Mouse (Mus musculus): Measurements from ENCODE around the gene Camta1. TPM values are rescaled to one million over a fixed set of nuclear protein-coding genes. Genes with fewer than 3 reads are reported as not detected.

Gene Camta1
- polyA plus RNA-seq, 1 experiment from 2014 or later, result 150 TPM

DNA sequence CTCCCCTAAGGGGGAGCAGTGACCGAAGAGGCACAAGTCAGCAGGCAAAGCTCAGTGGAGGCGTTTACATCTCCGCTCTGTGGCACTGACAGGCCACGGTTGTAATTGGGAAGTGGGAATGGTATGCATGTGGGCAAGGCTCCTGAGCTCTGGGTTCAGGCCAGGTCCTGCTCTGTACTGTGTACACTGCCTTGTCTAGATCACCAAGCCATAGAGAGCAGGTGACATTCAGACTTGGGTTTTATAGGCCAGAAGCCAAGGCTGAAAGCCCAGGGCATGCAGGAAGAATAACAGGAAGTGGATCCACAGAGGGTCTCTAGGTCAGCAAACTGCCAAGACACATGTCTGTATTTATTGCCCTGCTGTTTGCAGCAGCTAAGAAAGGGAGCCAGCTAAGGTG lies 445.9 kb downstream of the Camta1 start:
- no peak overlapping the region for H3K9ac ChIP-seq (ENCODE audit: low read length)
- no peak for ATAC-seq (ENCODE audit: low FRiP score)

DNA sequence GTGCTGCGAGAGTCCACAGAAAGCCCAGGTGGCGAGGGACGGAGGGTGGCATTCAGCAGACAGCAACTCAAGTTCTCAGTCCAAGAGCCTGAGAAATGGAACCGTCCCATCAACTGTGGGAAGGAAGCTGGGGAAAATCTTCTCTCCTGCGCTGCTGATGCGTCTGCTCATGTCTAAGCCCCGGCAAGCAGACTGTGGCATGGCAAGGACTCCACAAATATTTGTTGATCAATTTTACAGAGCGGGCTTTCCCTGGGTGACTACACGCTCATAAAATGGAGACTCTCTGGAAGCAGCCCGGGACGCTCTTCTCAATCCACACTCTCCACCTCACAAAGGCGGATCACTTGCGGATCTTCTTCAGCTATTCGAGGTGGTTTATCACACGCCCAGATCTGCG lies 446.3 kb downstream of the Camta1 start:
- Histone ChIP-seq H3K4me2 (no peak overlapping the region), H3K9me3 (ENCODE audit: control insufficient read depth, low read length) (no peaks in the 10 kb centered on the region), H3K27ac (ENCODE audit: low read depth, low read length) (no peak overlapping the region), H3K9ac (ENCODE audit: low read length) (no peak overlapping the region), H3K4me1 (ENCODE audit: control insufficient read depth, insufficient read depth, low read length) (peaks cover 12% of the 10 kb centered on the region), H3K27me3 (ENCODE audit: control insufficient read depth, insufficient read depth, low read length) (no peaks in the 10 kb centered on the region; the same call in 1 of the 2 replicates), H3K36me3 (ENCODE audit: control insufficient read depth, insufficient read depth, low read length) (no peaks in the 10 kb centered on the region), H3K4me3 (ENCODE audit: low read depth, low read length) (no peak overlapping the region)
- peak; percentile 45 for DNase-seq (ENCODE audit: low spot score, missing footprints)
- no peak for ATAC-seq (ENCODE audit: low FRiP score)
- WGBS, result 93% methylated on average over 16 of the region's 16 CpGs

More for the DNA sequence above, 445.9 kb downstream of the Camta1 start:
- Histone ChIP-seq H3K4me3 (ENCODE audit: low read depth, low read length) (no peak overlapping the region), H3K9me3 (ENCODE audit: control insufficient read depth, low read length) (no peaks in the 10 kb centered on the region), H3K4me1 (ENCODE audit: control insufficient read depth, insufficient read depth, low read length) (peaks cover 12% of the 10 kb centered on the region), H3K36me3 (ENCODE audit: control insufficient read depth, insufficient read depth, low read length) (no peaks in the 10 kb centered on the region), H3K4me2 (no peak overlapping the region), H3K27ac (ENCODE audit: low read depth, low read length) (no peak overlapping the region), H3K27me3 (ENCODE audit: control insufficient read depth, insufficient read depth, low read length) (no peaks in the 10 kb centered on the region; the same call in 1 of the 2 replicates)
- WGBS, result 88% methylated on average over 4 of the region's 4 CpGs
- peak; percentile 65 for DNase-seq (ENCODE audit: low spot score, missing footprints)

DNA sequence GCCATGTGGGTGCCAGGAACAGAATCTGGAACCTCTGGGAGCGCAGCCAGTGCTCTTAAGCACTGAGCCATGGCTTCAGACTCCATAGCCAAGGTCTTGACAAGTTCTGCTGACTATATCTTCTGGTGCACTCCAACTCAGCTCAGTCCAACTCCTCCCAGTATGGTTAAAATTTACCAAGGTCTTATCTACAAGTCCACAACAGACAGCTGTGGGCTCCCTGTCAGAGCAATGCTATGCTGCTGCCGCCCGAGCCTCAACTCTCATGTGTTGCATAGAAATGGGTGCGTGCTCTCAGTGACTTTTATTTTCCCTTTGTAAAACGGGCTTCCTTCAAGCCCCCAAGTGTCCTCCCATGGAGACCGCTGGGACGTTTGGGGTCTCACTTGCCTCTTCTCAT lies 446.7 kb downstream of the Camta1 start:
- Histone ChIP-seq H3K9me3 (ENCODE audit: control insufficient read depth, low read length) (no peaks in the 10 kb centered on the region), H3K36me3 (ENCODE audit: control insufficient read depth, insufficient read depth, low read length) (no peaks in the 10 kb centered on the region), H3K4me2 (no peak overlapping the region), H3K4me1 (ENCODE audit: control insufficient read depth, insufficient read depth, low read length) (peaks cover 12% of the 10 kb centered on the region), H3K4me3 (ENCODE audit: low read depth, low read length) (no peak overlapping the region), H3K27me3 (ENCODE audit: control insufficient read depth, insufficient read depth, low read length) (no peaks in the 10 kb centered on the region; the same call in 1 of the 2 replicates), H3K27ac (ENCODE audit: low read depth, low read length) (no peak overlapping the region), H3K9ac (ENCODE audit: low read length) (no peak overlapping the region)
- ATAC-seq (ENCODE audit: low FRiP score), result no peak
- DNase-seq (ENCODE audit: low spot score, missing footprints), result no peak
- 93% methylated on average over 7 of the region's 7 CpGs for WGBS

DNA sequence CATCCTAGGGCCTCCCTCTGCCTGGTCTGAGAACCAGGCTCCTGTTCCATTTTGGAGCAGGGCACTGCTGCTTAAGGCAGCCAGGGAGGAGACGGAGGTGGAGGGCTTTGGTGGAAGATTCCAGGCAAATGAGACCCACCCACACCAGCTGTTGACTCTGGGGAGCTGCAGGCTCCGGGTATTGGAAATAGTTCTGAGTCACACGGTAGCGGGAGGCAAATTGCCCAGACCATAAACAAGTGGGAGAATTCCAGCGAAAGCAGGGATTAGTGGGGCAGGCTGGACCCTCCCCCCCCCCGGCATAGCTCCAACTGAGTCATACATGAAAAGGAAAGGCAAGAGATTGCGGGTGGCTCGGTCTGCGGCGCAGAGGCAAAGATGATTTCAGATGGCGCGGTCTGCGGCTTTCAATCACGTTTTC lies 450.0 kb downstream of the Camta1 start:
- Histone ChIP-seq H3K4me1 (ENCODE audit: control insufficient read depth, insufficient read depth, low read length) (peaks cover 12% of the 10 kb centered on the region), H3K9me3 (ENCODE audit: control insufficient read depth, low read length) (no peaks in the 10 kb centered on the region), H3K9ac (ENCODE audit: low read length) (peak overlapping the region; percentile 11; the same call in 1 of the 2 replicates), H3K27me3 (ENCODE audit: control insufficient read depth, insufficient read depth, low read length) (no peaks in the 10 kb centered on the region; the same call in 1 of the 2 replicates), H3K27ac (ENCODE audit: low read depth, low read length) (no peak overlapping the region), H3K4me2 (peak overlapping the region; percentile 8; the same call in 1 of the 2 replicates), H3K36me3 (ENCODE audit: control insufficient read depth, insufficient read depth, low read length) (no peaks in the 10 kb centered on the region), H3K4me3 (ENCODE audit: low read depth, low read length) (no peak overlapping the region)
- DNase-seq (ENCODE audit: low spot score, missing footprints) (peak; percentile 76), ATAC-seq (ENCODE audit: low FRiP score) (0 out of 2 replicates have a peak, but pooled peaks have one; percentile 19)
- WGBS, result 31% methylated on average over 14 of the region's 14 CpGs

DNA sequence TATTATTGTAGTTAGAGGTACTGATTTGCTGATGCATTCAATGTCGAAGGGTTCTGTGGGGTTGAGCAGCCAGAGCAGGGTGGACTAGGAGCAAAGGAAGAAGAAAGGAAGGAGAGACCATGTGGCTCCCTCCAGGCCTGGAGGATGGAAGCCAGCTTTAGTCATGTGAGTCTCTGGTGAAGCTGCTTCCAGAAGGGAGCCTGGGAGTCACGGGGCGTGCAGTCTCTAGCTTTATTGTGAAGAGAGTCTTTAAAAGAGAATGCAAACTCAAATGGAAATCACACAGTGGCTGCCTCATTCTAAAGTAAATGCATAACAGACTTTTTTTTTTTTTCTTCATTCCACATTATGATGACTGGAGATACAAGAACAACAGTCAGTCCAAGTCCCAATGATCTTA lies 450.7 kb downstream of the Camta1 start:
- no peak overlapping the region for H3K9ac ChIP-seq (ENCODE audit: low read length)
- H3K36me3 ChIP-seq (ENCODE audit: control insufficient read depth, insufficient read depth, low read length), result no peaks in the 10 kb centered on the region
- H3K27me3 ChIP-seq (ENCODE audit: control insufficient read depth, insufficient read depth, low read length), result no peaks in the 10 kb centered on the region; the same call in 1 of the 2 replicates
- no peak overlapping the region for H3K4me3 ChIP-seq (ENCODE audit: low read depth, low read length)
- no peak overlapping the region for H3K27ac ChIP-seq (ENCODE audit: low read depth, low read length)
- DNase-seq (ENCODE audit: low spot score, missing footprints) (peak; percentile 86), ATAC-seq (ENCODE audit: low FRiP score) (no peak)
- H3K4me1 ChIP-seq (ENCODE audit: control insufficient read depth, insufficient read depth, low read length), result peaks cover 12% of the 10 kb centered on the region
- WGBS, result 43% methylated on average over 3 of the region's 3 CpGs
- H3K9me3 ChIP-seq (ENCODE audit: control insufficient read depth, low read length), result no peaks in the 10 kb centered on the region
- no peak overlapping the region for H3K4me2 ChIP-seq

DNA sequence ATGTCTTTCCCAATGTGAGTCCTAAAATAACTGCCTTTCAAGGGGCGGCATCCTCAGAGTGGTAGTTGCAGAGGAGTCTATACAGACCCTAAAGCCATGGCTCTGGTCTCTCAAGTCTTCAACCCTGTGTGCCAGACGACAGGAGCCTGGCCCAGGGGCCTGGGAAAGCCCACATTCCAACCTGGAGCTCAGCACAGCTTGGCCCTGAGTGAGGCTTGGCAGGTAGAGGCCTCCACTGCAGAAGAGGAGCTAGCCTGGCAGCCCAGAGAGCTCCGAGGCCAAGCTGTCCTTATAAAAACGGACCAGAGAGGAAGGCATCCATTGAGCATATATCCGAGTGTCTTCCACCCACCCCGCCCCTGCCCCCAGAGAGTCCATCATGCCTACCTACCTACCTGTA lies 452.4 kb downstream of the Camta1 start:
- H3K36me3 ChIP-seq (ENCODE audit: control insufficient read depth, insufficient read depth, low read length), result no peaks in the 10 kb centered on the region
- no peaks in the 10 kb centered on the region for H3K9me3 ChIP-seq (ENCODE audit: control insufficient read depth, low read length)
- 75% methylated on average over 6 of the region's 6 CpGs for WGBS
- peaks cover 12% of the 10 kb centered on the region for H3K4me1 ChIP-seq (ENCODE audit: control insufficient read depth, insufficient read depth, low read length)
- no peak overlapping the region for H3K4me3 ChIP-seq (ENCODE audit: low read depth, low read length)
- DNase-seq (ENCODE audit: low spot score, missing footprints), result no peak
- ATAC-seq (ENCODE audit: low FRiP score), result no peak
- H3K9ac ChIP-seq (ENCODE audit: low read length), result no peak overlapping the region
- no peak overlapping the region for H3K27ac ChIP-seq (ENCODE audit: low read depth, low read length)
- H3K27me3 ChIP-seq (ENCODE audit: control insufficient read depth, insufficient read depth, low read length), result no peaks in the 10 kb centered on the region; the same call in 1 of the 2 replicates
- H3K4me2 ChIP-seq, result no peak overlapping the region

DNA sequence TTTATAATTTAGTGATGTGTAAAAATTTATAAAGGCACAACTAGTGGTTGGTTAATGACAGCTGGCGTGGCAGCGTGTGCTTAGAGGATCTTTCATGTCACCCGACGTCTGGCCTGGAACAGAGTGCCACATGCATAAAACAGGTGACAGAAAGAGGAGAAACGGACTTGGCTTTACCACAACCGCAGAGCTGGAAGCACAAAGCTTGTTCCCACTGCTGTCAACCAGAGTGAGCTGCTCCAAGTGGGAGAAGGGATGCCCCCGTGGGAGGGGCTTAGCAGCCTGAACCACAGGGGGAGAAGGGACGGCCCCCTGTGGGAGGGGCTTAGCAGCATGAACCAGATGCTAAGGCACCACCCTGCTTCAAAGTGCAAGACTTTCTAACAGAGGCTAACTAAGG lies 452.9 kb downstream of the Camta1 start:
- no peaks in the 10 kb centered on the region for H3K9me3 ChIP-seq (ENCODE audit: control insufficient read depth, low read length)
- H3K9ac ChIP-seq (ENCODE audit: low read length), result no peak overlapping the region
- peak; percentile 82 for DNase-seq (ENCODE audit: low spot score, missing footprints)
- no peak overlapping the region for H3K4me2 ChIP-seq
- H3K4me1 ChIP-seq (ENCODE audit: control insufficient read depth, insufficient read depth, low read length), result peaks cover 12% of the 10 kb centered on the region
- no peak for ATAC-seq (ENCODE audit: low FRiP score)
- H3K4me3 ChIP-seq (ENCODE audit: low read depth, low read length), result no peak overlapping the region
- H3K27me3 ChIP-seq (ENCODE audit: control insufficient read depth, insufficient read depth, low read length), result no peaks in the 10 kb centered on the region; the same call in 1 of the 2 replicates
- H3K36me3 ChIP-seq (ENCODE audit: control insufficient read depth, insufficient read depth, low read length), result no peaks in the 10 kb centered on the region
- WGBS, result 56% methylated on average over 8 of the region's 8 CpGs
- H3K27ac ChIP-seq (ENCODE audit: low read depth, low read length), result no peak overlapping the region

DNA sequence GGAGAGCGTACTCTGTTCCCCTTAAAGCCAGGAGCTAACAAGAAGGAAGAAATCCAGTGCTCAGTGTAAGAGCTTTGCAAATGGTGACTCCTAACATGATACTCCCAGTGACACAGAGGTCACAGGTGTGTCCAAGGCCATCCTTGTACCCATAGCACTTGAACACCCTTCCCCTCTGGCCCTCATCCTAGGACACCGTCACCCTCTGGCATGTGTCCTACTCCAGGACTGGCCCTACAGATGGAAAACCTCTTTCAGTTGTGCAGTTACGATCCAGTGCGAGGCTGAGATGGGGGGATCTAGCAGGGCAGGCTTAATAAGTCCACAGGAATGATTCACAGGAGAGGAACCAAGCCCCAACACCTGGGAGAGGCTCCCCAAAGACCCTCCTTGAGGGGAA lies 453.4 kb downstream of the Camta1 start:
- Histone ChIP-seq H3K9me3 (ENCODE audit: control insufficient read depth, low read length) (no peaks in the 10 kb centered on the region), H3K4me2 (no peak overlapping the region), H3K27ac (ENCODE audit: low read depth, low read length) (no peak overlapping the region), H3K27me3 (ENCODE audit: control insufficient read depth, insufficient read depth, low read length) (no peaks in the 10 kb centered on the region; the same call in 1 of the 2 replicates), H3K36me3 (ENCODE audit: control insufficient read depth, insufficient read depth, low read length) (no peaks in the 10 kb centered on the region), H3K4me3 (ENCODE audit: low read depth, low read length) (no peak overlapping the region), H3K9ac (ENCODE audit: low read length) (no peak overlapping the region), H3K4me1 (ENCODE audit: control insufficient read depth, insufficient read depth, low read length) (peaks cover 12% of the 10 kb centered on the region)
- WGBS, result 89% methylated on average over 4 of the region's 4 CpGs
- ATAC-seq (ENCODE audit: low FRiP score), result no peak
- peak; percentile 44 for DNase-seq (ENCODE audit: low spot score, missing footprints)

DNA sequence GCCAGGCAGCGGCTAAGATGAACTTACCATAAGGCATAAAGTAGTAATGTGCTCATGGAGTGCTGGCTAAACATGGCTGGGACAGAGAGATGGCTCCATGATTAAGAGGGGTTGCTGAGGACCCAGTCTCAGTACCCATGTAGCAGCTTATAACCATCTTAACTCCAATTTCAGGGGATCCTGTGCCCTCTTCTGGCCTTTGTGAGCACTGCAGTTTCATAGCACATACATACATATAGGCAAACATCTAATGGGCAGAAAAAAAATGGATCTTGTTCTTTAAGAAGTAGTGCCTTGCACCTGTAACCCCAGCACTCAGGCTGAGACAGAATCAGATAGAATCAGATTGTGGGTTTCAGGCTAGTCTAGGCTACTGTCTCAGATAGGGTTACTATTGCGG lies 454.5 kb downstream of the Camta1 start:
- WGBS, result 98% methylated on average over 2 of the region's 2 CpGs
- no peaks in the 10 kb centered on the region for H3K9me3 ChIP-seq (ENCODE audit: control insufficient read depth, low read length)
- H3K4me1 ChIP-seq (ENCODE audit: control insufficient read depth, insufficient read depth, low read length), result peaks cover 12% of the 10 kb centered on the region
- H3K27me3 ChIP-seq (ENCODE audit: control insufficient read depth, insufficient read depth, low read length), result no peaks in the 10 kb centered on the region; the same call in 1 of the 2 replicates
- no peak overlapping the region for H3K9ac ChIP-seq (ENCODE audit: low read length)
- DNase-seq (ENCODE audit: low spot score, missing footprints) (peak; percentile 64), ATAC-seq (ENCODE audit: low FRiP score) (no peak)
- H3K27ac ChIP-seq (ENCODE audit: low read depth, low read length), result no peak overlapping the region
- H3K4me2 ChIP-seq, result no peak overlapping the region
- no peak overlapping the region for H3K4me3 ChIP-seq (ENCODE audit: low read depth, low read length)
- no peaks in the 10 kb centered on the region for H3K36me3 ChIP-seq (ENCODE audit: control insufficient read depth, insufficient read depth, low read length)
